Mouse (Mus musculus) embryo, embryonic 11 days (tissue): ENCODE measurements at regions not wholly inside any gene's neighbourhood (a gene's known extent, or its start where the extent isn't known, plus 50 kb on each side); places are given as distances from the start of the nearest gene placed in this dataset.

Source experiments
- DNase-seq: peaks from one replicate; pipeline ENCODE4 v3.0.0-alpha.2; 2015

DNA sequence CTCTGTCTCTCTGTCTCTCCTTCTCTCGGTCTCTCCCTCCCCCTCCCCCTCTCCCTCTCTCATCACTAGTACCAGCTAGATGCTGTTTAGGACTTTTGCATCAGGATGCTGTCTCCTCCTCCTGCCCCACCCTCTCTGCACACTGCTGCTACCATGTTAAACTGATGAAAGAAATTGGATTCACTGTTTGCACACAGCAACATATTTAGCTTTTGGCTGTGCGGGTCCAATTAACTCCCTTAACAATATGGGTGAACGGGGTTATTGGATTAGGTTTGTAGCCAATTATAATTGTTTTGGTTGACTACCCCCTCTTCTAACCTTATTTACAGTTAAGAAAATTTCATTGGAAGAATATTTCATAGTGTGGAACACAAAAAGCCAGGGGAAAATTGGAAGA, 424.0 kb upstream of the Sorcs1 start:
- no peak for DNase-seq

DNA sequence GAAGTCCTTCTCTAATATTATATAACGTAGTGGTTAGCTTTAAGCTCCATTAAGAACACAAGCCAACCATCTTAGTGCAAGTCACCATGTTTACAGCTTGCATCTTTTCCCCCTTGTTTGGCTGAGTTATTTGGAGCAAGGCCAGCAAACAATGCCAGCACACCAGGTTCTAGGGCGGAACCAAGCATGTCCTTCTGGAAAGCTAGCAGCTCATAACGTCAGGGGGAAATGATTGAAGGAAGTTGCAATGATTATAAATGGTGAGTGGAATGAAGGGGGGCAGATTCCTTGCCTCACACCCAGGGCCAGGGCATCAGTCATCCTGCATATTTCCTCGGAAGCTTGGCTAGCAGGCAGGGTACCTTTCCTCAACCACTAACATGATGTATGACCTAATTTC, 396.3 kb upstream of the Sorcs1 start:
- DNase-seq: no peak

DNA sequence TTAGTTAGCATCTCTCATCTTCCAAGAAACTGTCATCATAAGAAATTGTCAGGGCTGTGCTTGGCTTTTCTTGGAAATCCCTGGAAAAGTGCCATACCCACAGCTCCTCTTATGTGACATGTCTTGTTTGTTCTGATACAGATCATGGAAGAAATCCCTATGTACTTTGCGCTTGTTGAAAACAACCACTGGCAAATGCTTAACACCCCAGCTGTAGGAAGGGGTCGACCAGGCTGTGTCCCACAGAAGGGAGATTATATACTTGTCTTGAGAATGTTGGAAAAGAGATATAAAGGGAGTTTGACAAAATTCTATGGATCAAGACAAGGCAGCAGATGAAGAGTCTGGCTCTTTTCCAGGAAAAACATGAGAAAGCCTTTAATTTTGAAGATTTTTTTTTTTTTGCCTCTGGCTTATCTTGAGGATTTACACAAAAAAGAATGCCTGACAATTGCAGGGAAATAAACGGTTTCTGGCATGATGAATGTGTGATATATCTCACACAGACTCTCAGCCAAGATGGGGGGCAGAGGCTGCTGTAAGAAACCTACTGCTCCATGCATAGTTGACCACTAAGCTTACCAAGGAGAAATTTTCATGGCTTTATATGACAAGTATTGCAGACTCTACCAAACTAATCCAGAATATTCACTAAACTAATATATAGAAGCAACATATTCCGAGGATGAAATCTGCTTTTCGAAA, 381.7 kb upstream of the Sorcs1 start:
- DNase-seq: no peak

DNA sequence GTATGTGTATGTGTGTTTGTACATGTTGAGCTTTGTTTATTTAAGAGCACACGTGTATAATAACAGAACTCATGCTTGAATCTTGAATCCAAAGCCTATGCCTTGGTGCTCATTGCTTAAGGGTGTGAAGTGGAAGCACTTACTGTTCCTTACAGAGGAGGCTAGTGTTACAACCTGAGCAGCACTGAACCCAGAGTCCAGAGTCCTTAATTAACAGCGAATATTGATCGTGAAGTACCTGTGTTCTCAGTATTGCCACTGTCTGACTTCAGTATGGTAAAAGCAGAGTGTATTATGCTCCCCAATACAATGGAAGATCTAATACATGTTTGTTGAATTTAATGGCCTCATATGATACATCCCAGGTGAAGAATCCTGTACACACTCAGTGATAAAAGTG, 365.1 kb upstream of the Sorcs1 start:
- no peak for DNase-seq

DNA sequence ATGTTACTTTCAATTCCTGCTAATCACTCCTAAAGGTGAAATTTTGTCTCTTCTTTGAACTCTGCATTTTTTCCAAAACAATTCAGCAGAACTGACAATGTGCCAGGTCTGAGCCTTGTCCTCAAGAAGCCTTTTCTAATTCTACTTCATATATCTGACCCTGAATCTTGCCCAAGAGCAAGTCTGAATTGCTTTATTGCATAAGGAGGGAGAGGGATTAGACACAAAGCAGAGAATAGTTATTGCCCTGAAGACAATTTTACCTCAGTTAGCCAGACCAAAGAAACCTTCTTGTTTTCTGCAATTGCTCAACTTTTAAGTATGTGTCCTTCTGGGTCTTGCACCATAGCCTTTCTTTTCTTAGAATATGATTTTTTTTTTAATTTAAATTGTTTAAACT, 316.0 kb upstream of the Sorcs1 start:
- DNase-seq: no peak

DNA sequence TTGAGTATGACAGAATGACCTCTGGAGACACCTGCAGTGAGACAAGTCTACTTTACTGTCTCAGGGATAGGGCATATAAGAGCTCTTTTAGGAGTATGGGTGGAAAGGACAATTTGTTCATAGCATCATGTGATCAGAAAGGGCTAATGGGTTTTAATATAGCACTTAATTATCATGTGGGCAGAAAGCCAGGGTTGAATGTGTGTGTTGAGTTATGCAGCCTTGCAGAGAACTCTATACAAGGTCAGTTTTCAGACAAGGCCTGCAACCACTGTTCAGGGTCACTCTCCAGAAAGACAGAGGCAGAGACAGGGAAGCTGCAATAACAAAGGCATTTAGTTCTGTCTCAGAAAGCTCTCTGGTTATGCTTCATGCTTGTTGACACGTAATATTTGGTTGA, 292.6 kb upstream of the Sorcs1 start:
- no peak for DNase-seq

DNA sequence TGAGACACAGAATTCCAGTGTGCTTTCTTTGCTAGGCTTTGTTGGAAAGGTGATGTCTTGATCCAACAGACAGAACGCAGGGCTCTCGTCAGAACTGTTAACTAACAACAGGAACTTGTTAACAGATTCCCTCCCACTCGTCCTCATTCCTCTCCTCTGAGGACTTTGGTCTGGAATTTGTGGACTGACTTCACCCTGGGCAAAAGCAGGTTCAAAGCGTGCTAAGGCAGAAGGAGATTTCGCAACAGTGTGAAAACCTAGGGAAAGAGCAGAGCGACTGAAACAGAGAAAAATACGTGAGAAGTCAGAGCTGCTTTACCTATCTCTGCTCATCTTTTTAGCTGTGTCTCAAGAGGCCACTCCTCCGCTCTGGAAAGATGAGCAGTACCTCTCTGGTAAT, 283.5 kb upstream of the Sorcs1 start:
- DNase-seq: no peak

DNA sequence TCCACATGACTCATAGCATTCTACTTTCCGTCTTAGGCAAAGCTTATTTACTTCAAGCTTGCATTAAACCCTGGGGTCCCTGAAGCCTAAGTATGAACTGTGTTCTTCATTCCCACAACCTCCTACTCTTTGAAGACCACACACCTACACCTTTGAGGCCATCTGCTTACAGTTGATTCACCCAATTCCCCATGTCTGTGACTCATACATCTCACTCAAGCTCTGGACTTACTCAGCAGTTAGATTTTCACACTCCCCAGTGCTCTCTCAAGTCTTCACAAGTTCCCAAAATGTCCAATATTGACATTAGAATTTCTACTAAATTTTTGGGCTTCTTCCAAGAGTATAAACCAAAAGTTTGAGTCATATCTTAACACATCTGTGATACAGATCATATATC, 266.6 kb upstream of the Sorcs1 start:
- no peak for DNase-seq

DNA sequence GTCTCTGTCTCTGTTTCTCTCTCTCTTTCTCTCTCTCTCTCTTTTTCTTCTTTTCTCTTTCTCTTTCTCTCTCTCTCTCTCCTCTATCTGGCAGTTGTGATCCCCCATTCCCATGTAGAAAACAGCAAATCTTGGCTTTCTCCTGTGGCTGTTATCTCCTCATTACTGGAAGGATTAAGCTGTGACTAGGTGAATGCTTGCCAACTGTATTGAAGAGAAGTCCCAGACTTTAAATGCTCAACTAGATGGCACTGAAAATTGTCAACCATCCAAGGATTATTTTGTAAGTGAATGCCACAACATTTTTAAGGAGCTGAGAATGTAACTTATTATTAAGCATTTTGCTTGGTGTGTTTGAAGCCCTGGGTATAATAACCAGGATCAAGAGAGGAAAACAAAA, 233.2 kb upstream of the Sorcs1 start:
- no peak for DNase-seq

DNA sequence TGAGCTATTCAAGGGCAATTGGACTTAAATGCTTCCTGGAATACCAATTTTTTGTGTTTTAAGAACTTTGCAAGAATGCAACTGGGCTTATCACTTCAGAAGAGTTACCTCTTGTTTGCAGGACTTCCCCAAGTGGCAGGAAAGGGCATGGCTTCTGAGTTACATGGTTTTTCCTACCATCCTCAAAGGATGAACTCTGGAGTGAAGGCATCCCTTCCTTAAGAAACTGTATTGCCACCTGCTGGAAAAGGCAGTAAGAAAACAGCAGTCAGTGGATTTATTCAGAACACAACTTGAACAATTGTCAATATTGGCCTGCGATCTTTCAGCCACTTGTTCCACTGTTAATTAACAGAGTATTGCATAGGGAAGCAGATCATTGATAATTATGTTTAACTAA, 232.2 kb upstream of the Sorcs1 start:
- peak; percentile 2 for DNase-seq

DNA sequence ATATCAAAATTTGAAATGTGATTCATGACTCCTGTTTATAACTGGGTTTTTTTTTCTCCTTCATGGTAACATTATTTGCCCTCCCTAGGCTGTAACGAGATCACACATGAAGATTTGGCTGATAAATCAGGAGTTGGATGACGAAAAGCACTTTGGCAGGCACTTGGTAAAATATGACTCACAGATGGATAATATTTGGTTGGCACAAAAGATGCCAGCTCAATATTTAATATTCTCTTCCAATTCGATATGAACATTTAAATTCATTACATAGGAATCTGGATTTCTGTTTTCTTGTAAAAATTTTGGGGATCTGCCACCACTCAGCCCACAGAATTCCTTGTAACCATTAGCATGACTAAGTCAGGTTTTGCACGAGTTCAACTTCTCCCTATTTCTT, 230.3 kb upstream of the Sorcs1 start:
- no peak for DNase-seq

DNA sequence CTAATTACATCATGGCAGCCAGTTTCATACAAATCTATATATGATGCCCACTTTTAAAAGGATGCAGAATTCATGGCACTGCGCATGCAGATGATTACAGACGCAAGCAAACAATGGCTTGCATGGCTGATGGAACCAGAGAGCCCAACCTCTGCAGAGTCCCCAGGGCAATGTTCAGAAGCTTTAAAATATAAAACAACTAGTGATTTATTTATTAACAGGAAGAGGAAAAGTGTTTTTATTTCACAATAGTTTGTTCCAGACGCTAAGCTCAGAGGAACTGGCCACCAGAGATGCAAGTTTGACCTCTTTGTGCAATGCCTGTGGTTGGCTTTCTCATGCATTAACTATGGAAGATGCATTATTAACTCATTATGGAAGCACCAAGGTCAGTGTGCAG, 215.3 kb upstream of the Sorcs1 start:
- no peak for DNase-seq

DNA sequence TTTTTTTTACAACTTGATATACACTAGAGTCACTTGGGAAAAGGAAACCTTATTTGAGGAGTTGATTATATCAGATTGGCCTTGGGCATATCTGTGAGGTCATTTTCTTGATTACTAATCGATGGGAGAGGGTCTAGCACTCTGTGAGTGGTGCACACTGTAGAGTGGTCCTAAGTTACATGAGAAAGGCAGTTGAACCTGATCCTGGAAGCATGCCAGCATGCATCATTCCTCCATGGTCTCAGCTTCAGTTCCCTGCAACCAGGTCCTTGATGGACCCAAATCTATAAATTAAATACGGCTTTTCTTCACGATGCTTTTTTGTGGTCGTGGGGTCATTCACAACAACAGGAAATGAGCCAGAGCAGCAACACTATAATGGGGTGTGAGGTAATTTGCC, 194.2 kb upstream of the Sorcs1 start:
- no peak for DNase-seq

DNA sequence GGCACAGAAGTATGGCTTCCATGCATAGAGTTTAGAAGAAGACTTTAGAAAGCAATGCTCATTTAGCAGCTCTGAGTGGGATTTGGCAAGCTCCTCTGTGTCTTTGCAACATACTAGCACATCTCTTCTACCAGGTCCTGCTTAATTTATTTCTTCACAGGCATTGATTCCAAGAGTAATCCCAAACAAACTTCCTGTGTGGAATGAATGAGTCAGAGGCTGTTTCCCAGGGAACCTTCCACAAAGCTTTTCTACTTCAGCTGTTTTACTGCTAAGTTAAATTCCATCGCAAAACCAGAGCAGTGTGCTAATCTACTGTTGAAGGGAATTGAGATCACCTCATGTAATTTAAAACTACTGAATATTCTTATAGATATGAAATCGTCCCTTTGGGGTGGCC, 193.7 kb upstream of the Sorcs1 start:
- DNase-seq: peak; percentile 7

DNA sequence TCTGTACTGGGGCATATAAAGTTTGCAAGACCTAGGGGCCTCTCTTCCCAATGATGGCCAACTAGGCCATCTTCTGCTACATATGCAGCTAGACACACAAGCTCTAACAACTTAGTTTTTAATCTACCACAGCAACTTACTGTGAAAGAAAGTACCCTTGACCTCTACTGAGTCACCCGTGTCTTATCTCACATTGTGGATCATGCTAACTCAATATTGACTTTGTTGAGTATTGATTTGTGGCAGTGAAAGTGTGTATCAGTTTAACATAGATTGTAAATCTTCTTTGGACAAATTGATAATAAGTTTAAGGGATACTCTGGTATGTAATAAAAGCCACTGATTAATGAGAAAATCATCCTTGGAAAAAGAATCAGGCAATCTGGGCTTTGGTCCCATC, 176.4 kb upstream of the Sorcs1 start:
- no peak for DNase-seq

DNA sequence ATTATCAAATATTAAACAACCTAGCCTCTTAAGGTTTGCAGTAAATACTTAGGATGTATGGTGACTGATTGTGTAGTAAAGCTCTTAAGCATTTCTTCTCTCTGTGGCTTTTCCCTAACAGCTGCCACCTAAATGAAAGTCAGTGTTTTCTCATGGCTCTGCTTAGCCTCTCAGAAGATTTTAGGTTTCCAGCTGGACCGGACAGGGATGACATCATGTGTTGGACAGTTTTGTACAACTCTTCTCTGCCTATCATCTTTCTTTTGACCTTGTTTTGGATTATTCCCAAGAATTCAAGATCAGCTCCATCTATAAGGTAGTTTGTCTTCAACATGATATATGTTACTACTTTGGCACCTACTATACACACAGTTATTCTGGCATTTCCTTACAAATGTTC, 162.1 kb upstream of the Sorcs1 start:
- no peak for DNase-seq
